Mouse (Mus musculus) liver, embryonic 14.5 days (tissue): ENCODE measurements around the gene Grik3. TPM values are rescaled to one million over a fixed set of nuclear protein-coding genes. Genes with fewer than 3 reads are reported as not detected.

Experiments
- ATAC-seq: fragments of 200-750 bp; cut with Nextera tagmentation; 2 replicates; pipeline ENCODE4 v1.8.0; 2017; ENCODE audit warnings: moderate number of reproducible peaks, mild to moderate bottlenecking, moderate library complexity; ENCODE audit not compliant: insufficient read depth
- DNase-seq, 3 experiments: peaks; one replicate each; pipeline ENCODE4 v3.0.0-alpha.2; 2012 to 2013; ENCODE audit warnings: low read depth in 3 of 3, low spot score in 3 of 3
- H3K27ac ChIP-seq: fragments of 300-500 bp; sonication (generic); 2 replicates; pipeline ENCODE4 v1.5.1; 2014; ENCODE audit warnings: moderate library complexity, mild to moderate bottlenecking, control low read depth, inconsistent platforms
- H3K27me3 ChIP-seq: fragments of 300-500 bp; sonication (generic); 2 replicates; pipeline ENCODE4 v1.6.1; 2014; ENCODE audit warnings: mild to moderate bottlenecking, low read length, moderate library complexity; ENCODE audit not compliant: control insufficient read depth, insufficient read depth
- H3K36me3 ChIP-seq: fragments of 300-500 bp; sonication (generic); replicated peaks from 2 replicates; pipeline ENCODE4 v1.6.1; 2014; ENCODE audit warnings: low read depth; ENCODE audit not compliant: control insufficient read depth, insufficient read depth
- H3K4me1 ChIP-seq, 2 experiments: fragments of 200-500 bp in 1 of 2; fragments of 300-500 bp in 1 of 2; sonication (generic) in 1 of 2; replicated peaks; 2 replicates each; pipeline ENCODE4 v1.6.1; 2012 to 2014; ENCODE audit warnings: antibody characterized with exemption in 1 of 2, inconsistent platforms in 1 of 2, low read length in 1 of 2; ENCODE audit not compliant: control insufficient read depth in 2 of 2, insufficient read depth in 2 of 2
- H3K4me2 ChIP-seq: fragments of 300-500 bp; sonication (generic); 2 replicates; pipeline ENCODE4 v1.6.1; 2014; ENCODE audit warnings: low read depth, mild to moderate bottlenecking, control low read depth, moderate library complexity
- H3K4me3 ChIP-seq, 2 experiments: fragments of 200-500 bp in 1 of 2; fragments of 300-500 bp in 1 of 2; sonication (generic) in 1 of 2; 2 replicates each; pipeline ENCODE4 v1.5.1; 2012 to 2014; ENCODE audit warnings: low read depth in 2 of 2, low read length in 2 of 2, mild to moderate bottlenecking in 2 of 2, control low read depth in 1 of 2, inconsistent platforms in 1 of 2, moderate library complexity in 1 of 2; ENCODE audit not compliant: insufficient read depth in 1 of 2
- H3K9ac ChIP-seq: fragments of 300-500 bp; sonication (generic); replicated peaks from 2 replicates; pipeline ENCODE4 v1.6.1; 2014; ENCODE audit warnings: mild to moderate bottlenecking, control low read depth, moderate library complexity
- H3K9me3 ChIP-seq: fragments of 300-500 bp; sonication (generic); 2 replicates; pipeline ENCODE4 v1.6.1; 2016; ENCODE audit warnings: low read length, mixed read lengths; ENCODE audit not compliant: control insufficient read depth
- CTCF ChIP-seq: IDR thresholded peaks from 2 replicates; pipeline ENCODE4 v1.5.1; 2016; ENCODE audit warnings: antibody characterized with exemption, low read depth, control low read depth
- EP300 ChIP-seq: IDR thresholded peaks from 2 replicates; pipeline ENCODE4 v1.6.1; 2016; ENCODE audit warnings: antibody characterized with exemption, low read depth
- WGBS: fragments of 180-500 bp; shearing (Covaris S2); extraction: QIAGEN DNeasy Blood & Tissue Kit; methylation state at CpG from one replicate; pipeline ENCODE4 v1.1.7; 2014; ENCODE audit not compliant: insufficient replicate concordance; 5-methylcytosine and 5-hydroxymethylcytosine counted together
- polyA plus RNA-seq, 2 experiments: library from polyadenylated mRNA; depleted of rRNA in 1 of 2; stranded (reverse) in 1 of 2; unstranded in 1 of 2; fragments of >200 nt; fragmentation: Nextera tagmentation in 1 of 2; extraction: Ambion mirVana in 1 of 2; gene quantifications; 2 replicates each; pipeline versions ENCODE4 v1.2.1 to v1.2.3; 2012 to 2014

The Grik3 gene
- polyA plus RNA-seq, 2 experiments = under 0.01 to 0.01 TPM

GRCm38 (mm10) chr4:125522931-125523330, 32.4 kb downstream of the Grik3 start:
- ATAC-seq (no peak), DNase-seq (no peak)
- Histone ChIP-seq H3K9me3 (no peaks in the 10 kb centered on the region), H3K4me1 (no peaks in the 10 kb centered on the region), H3K36me3 (no peaks in the 10 kb centered on the region), H3K27ac (no peak overlapping the region), H3K4me2 (no peak overlapping the region), H3K27me3 (no peaks in the 10 kb centered on the region), H3K9ac (no peak overlapping the region), H3K4me3 (no peak overlapping the region)
- no peak for TF ChIP-seq EP300
- no peak for TF ChIP-seq CTCF
- 48% methylated on average over 7 of the region's 7 CpGs for WGBS

- WGBS = 61% methylated on average over 4 of the region's 4 CpGs
- H3K9ac ChIP-seq = no peak overlapping the region
- no peaks in the 10 kb centered on the region for H3K36me3 ChIP-seq
- H3K27me3 ChIP-seq = no peaks in the 10 kb centered on the region
- ATAC-seq = no peak
- no peak for TF ChIP-seq CTCF
- TF ChIP-seq EP300 = no peak
- no peak for DNase-seq
- no peak overlapping the region for H3K4me3 ChIP-seq
- no peaks in the 10 kb centered on the region for H3K4me1 ChIP-seq
- no peak overlapping the region for H3K27ac ChIP-seq
- H3K9me3 ChIP-seq = no peaks in the 10 kb centered on the region
- H3K4me2 ChIP-seq = no peak overlapping the region
These were observed 34.8 kb downstream of the Grik3 start for GRCm38 (mm10) chr4:125525266-125525665.

- TF ChIP-seq EP300 (no peak), CTCF (no peak)
- H3K4me3 ChIP-seq = no peak overlapping the region
- H3K4me1 ChIP-seq = no peaks in the 10 kb centered on the region
- no peak overlapping the region for H3K4me2 ChIP-seq
- DNase-seq (no peak), ATAC-seq (no peak)
- H3K9ac ChIP-seq = no peak overlapping the region
- no peaks in the 10 kb centered on the region for H3K36me3 ChIP-seq
- H3K27me3 ChIP-seq = no peaks in the 10 kb centered on the region
- H3K27ac ChIP-seq = no peak overlapping the region
- WGBS = 62% methylated on average over 5 of the region's 5 CpGs
- no peaks in the 10 kb centered on the region for H3K9me3 ChIP-seq
These were observed 35.9 kb downstream of the Grik3 start for GRCm38 (mm10) chr4:125526425-125526824.

GRCm38 (mm10) chr4:125533965-125534364, 43.5 kb downstream of the Grik3 start:
- TF ChIP-seq EP300 (no peak), CTCF (no peak)
- Histone ChIP-seq H3K9ac (no peak overlapping the region), H3K27me3 (no peaks in the 10 kb centered on the region; the same call in 1 of the 2 replicates), H3K4me3 (no peak overlapping the region), H3K4me1 (no peaks in the 10 kb centered on the region), H3K36me3 (no peaks in the 10 kb centered on the region), H3K9me3 (no peaks in the 10 kb centered on the region), H3K27ac (no peak overlapping the region), H3K4me2 (no peak overlapping the region)
- 23% methylated on average over 9 of the region's 9 CpGs for WGBS
- ATAC-seq (no peak), DNase-seq (no peak)

- TF ChIP-seq EP300 (no peak), CTCF (no peak)
- ATAC-seq = no peak
- no peak overlapping the region for H3K4me2 ChIP-seq
- DNase-seq = no peak
- no peak overlapping the region for H3K4me3 ChIP-seq
- no peaks in the 10 kb centered on the region for H3K4me1 ChIP-seq
- H3K9ac ChIP-seq = no peak overlapping the region
- no peak overlapping the region for H3K27ac ChIP-seq
- H3K9me3 ChIP-seq = no peaks in the 10 kb centered on the region
- no peaks in the 10 kb centered on the region; the same call in 1 of the 2 replicates for H3K27me3 ChIP-seq
- WGBS = 11% methylated on average over 8 of the region's 8 CpGs
- H3K36me3 ChIP-seq = no peaks in the 10 kb centered on the region
These were observed 43.9 kb downstream of the Grik3 start for GRCm38 (mm10) chr4:125534449-125534848.
